Mouse (Mus musculus) spleen, adult 2 months (tissue): ENCODE data around the gene Tex22. TPM values are rescaled to one million over a fixed set of nuclear protein-coding genes. Genes with fewer than 3 reads are reported as not detected.

Experiments used
- DNase-seq, 2 experiments: peaks; one replicate each; pipeline versions ENCODE4 v3.0.0 to v3.0.0-alpha.2; 2012 to 2021; ENCODE audit warnings: low spot score in 2 of 2, low read depth in 1 of 2
- H3K27ac ChIP-seq: fragments of 200-500 bp; 2 replicates; pipeline ENCODE4 v1.5.1; 2012; ENCODE audit warnings: low read length, inconsistent platforms; ENCODE audit not compliant: insufficient read depth
- H3K27me3 ChIP-seq: fragments of 200-500 bp; 2 replicates; pipeline ENCODE4 v1.6.1; 2012; ENCODE audit warnings: mild to moderate bottlenecking, moderate library complexity, low read length, inconsistent platforms; ENCODE audit not compliant: control insufficient read depth, insufficient read depth
- H3K36me3 ChIP-seq: fragments of 200-500 bp; 2 replicates; pipeline ENCODE4 v1.6.1; 2012; ENCODE audit warnings: mild to moderate bottlenecking, low read length, inconsistent platforms; ENCODE audit not compliant: control insufficient read depth, insufficient read depth
- H3K4me1 ChIP-seq: fragments of 200-500 bp; 2 replicates; pipeline ENCODE4 v1.6.1; 2011; ENCODE audit warnings: inconsistent platforms; ENCODE audit not compliant: control insufficient read depth, insufficient read depth, insufficient read length
- H3K4me3 ChIP-seq: fragments of 200-500 bp; 2 replicates; pipeline ENCODE4 v1.5.1; 2011; ENCODE audit warnings: mild to moderate bottlenecking, inconsistent platforms; ENCODE audit not compliant: insufficient read depth, insufficient read length; ENCODE audit errors: extremely low read depth
- CTCF ChIP-seq: fragments of 200-500 bp; IDR thresholded peaks from 2 replicates; pipeline ENCODE4 v1.5.1; 2011; ENCODE audit warnings: mild to moderate bottlenecking, inconsistent platforms; ENCODE audit not compliant: insufficient read depth, insufficient read length, insufficient replicate concordance; ENCODE audit errors: extremely low read depth
- POLR2A ChIP-seq: fragments of 200-500 bp; IDR thresholded peaks from 2 replicates; pipeline ENCODE4 v1.6.1; 2011; ENCODE audit warnings: low read depth, low read length, inconsistent platforms
- WGBS: fragments of 180-500 bp; shearing (Covaris S2); methylation state at CpG from one replicate; pipeline ENCODE4 v1.1.7; 2018; 5-methylcytosine and 5-hydroxymethylcytosine counted together
- polyA plus RNA-seq: library from polyadenylated mRNA; depleted of rRNA; stranded (reverse); fragments of >200 nt; gene quantifications from 2 replicates; pipeline ENCODE4 v1.2.3, GENCODE M21; 2012

Gene Tex22
- polyA plus RNA-seq, 1 experiment: 0.48 TPM

DNA sequence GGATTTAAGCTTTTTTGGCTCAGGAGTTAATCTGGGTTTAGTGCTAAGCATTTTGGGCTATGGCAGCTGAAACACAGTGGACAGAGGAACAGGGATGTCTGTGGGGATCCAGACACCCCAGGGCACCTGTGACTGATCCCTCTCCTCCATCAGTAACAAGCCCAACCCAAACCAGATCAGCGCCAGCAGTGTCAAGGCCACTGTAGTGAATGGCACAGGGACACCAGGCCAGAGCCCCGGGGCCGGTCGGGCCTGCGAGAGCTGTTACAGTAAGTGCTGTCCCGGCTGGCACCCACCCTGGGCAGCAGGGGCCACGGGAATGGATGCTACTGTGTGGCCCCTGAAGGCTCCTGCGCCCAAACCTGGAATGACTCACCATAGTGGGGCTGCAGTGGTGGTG lies 56.4 kb downstream of the Tex22 start:
- H3K27me3 ChIP-seq: no peaks in the 10 kb centered on the region
- H3K4me1 ChIP-seq: no peaks in the 10 kb centered on the region
- no peak overlapping the region for H3K27ac ChIP-seq
- H3K36me3 ChIP-seq: peaks cover 58% of the 10 kb centered on the region
- H3K4me3 ChIP-seq: no peak overlapping the region
- TF ChIP-seq POLR2A (no peak), CTCF (no peak)
- 97% methylated on average over 8 of the region's 8 CpGs for WGBS
- DNase-seq: no peak

DNA sequence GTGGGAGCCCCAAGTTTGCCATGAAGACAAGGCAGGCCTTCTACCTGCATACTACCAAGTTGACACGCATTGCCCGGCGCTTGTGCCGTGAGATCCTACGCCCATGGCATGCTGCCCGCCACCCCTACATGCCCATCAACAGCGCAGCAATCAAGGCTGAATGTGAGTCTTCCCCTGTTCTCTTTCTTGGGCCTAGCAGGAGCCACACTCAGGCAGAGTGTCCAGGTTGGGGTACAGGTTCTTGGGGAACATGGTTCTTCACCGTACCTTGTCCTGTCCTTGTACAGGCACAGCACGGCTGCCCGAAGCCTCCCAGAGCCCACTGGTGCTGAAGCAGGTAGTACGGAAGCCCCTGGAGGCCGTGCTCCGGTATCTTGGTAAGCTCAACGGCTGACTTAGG lies 57.3 kb downstream of the Tex22 start:
- no peaks in the 10 kb centered on the region for H3K4me1 ChIP-seq
- 98% methylated on average over 14 of the region's 14 CpGs for WGBS
- DNase-seq: no peak
- H3K36me3 ChIP-seq: peaks cover 59% of the 10 kb centered on the region
- no peak overlapping the region for H3K27ac ChIP-seq
- H3K27me3 ChIP-seq: no peaks in the 10 kb centered on the region
- H3K4me3 ChIP-seq: no peak overlapping the region
- TF ChIP-seq POLR2A: no peak
- TF ChIP-seq CTCF: no peak

DNA sequence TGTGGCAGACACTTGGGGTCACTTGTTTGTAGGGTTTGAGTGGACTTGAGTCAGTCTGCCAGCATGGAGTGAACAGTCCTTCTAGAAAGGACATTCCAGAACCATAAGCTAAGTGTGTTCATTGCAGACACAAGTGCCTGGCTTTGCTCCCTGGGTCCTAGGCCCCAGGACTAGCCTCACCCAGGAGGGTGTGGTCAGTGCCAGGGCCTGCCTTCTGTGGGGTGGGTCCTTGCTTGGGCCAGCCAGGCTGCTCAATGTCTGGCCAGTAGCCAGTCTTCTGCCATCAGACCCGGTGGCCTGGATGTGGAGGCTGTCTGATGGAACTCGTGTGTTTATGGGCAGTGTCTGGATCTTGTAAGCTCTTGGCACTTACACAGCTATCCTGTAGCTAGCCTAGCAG lies 58.3 kb downstream of the Tex22 start:
- Histone ChIP-seq H3K36me3 (peaks cover 52% of the 10 kb centered on the region), H3K4me3 (no peak overlapping the region), H3K27ac (no peak overlapping the region), H3K27me3 (no peaks in the 10 kb centered on the region), H3K4me1 (no peaks in the 10 kb centered on the region)
- TF ChIP-seq POLR2A (no peak), CTCF (no peak)
- 84% methylated on average over 2 of the region's 2 CpGs for WGBS
- DNase-seq: no peak

DNA sequence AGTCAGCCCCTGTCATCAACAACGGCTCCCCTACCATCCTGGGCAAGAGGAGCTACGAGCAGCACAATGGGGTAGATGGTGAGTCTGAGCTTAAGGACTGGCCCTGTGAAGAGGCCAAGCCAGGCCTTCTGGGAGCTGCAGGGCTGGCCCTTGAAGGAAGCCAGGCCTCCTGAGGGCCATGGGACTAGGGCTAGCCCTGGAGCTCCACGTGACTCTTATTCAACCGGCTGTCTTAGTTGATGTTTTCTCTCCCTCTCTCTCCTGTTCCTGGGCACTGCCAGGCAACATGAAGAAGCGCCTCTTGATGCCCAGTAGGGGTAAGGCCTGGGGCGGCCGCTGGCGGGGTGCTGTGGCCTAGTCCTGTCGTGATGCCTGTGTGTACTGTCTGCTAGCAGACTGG lies 59.0 kb downstream of the Tex22 start:
- TF ChIP-seq CTCF (no peak), POLR2A (no peak)
- H3K4me3 ChIP-seq: no peak overlapping the region
- DNase-seq: no peak
- WGBS: 97% methylated on average over 9 of the region's 9 CpGs
- peaks cover 46% of the 10 kb centered on the region for H3K36me3 ChIP-seq
- H3K27me3 ChIP-seq: no peaks in the 10 kb centered on the region
- no peak overlapping the region for H3K27ac ChIP-seq
- no peaks in the 10 kb centered on the region for H3K4me1 ChIP-seq

DNA sequence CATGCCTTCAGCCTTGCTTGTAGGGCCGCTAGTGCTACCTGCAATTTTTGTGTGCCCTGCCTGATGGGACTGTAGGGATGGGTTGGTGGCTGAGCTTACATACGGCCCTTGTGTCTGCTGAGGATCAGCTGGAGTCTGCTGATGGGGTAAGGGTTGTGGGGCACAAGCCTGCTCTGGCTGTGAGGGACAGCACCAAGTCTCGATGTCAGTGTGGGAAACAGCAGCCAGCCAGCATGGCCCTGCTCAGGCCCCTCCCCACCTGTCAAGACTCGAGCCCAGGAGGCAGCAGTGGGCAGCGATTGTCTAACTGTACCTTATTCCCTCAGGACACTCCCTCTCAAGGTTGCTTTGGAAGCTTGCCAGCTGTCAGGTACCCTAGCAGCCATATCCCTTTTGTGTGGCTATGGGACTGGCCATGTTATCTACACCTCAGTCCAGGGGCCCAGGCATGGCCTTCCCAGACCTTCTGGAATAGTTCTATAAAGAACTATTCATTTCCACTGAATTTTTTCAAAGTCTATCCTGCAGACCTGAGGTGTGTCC lies 59.6 kb downstream of the Tex22 start:
- Histone ChIP-seq H3K36me3 (peaks cover 44% of the 10 kb centered on the region), H3K27ac (no peak overlapping the region), H3K4me3 (no peak overlapping the region), H3K4me1 (no peaks in the 10 kb centered on the region), H3K27me3 (no peaks in the 10 kb centered on the region)
- 92% methylated on average over 5 of the region's 5 CpGs for WGBS
- no peak for DNase-seq
- TF ChIP-seq POLR2A (no peak), CTCF (no peak)

DNA sequence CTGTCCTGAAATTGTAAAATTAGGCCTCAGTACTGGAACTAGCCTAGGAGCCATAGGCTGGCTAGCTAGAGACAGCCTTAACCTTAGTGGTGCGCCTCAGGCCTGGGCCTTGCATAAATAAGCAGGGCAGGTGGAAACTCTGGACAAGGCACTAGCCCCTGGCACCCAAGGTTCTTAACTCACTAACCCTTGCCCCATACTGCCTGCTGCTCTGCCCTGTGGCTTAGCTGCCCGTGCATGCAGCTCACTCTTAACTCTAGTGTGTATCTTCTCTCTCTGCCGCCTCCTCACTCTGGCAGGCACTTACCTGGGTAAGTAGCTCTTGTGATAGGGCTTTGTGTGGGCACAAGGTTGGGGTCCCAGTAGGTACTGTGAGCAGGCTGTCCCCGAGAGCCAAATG lies 60.2 kb downstream of the Tex22 start:
- no peak for DNase-seq
- peaks cover 44% of the 10 kb centered on the region for H3K36me3 ChIP-seq
- peaks cover 3% of the 10 kb centered on the region; the same call in 1 of the 2 replicates for H3K4me1 ChIP-seq
- WGBS: 95% methylated on average over 4 of the region's 4 CpGs
- no peaks in the 10 kb centered on the region for H3K27me3 ChIP-seq
- no peak overlapping the region for H3K27ac ChIP-seq
- no peak for TF ChIP-seq CTCF
- no peak for TF ChIP-seq POLR2A
- H3K4me3 ChIP-seq: no peak overlapping the region

DNA sequence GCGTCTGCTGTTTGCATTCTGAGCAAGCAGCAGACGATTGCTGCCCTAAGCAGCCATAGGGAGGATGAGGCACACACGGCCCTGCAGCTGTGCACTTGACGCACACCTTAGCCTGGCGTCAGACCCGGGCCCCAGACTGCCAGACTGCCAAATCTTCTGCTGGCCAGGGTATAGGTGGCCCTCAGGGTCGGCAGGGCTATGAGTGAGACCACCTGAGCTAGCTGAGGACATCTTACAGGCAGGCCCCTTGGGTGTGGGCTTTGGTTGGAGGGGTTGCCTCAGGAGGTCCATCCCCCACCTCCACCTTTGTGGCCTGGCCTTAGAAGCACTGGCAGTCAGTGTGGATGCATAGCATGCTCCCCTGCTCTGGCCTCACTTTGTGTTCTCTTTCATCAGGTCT lies 61.1 kb downstream of the Tex22 start:
- no peak for TF ChIP-seq POLR2A
- no peak for TF ChIP-seq CTCF
- 0 out of 2 replicates have a peak, but pooled peaks cover 3% of the 10 kb centered on the region for H3K27me3 ChIP-seq
- H3K4me1 ChIP-seq: peaks cover 9% of the 10 kb centered on the region; the same call in 1 of the 2 replicates
- DNase-seq: no peak
- H3K27ac ChIP-seq: no peak overlapping the region
- 92% methylated on average over 7 of the region's 7 CpGs for WGBS
- H3K36me3 ChIP-seq: peaks cover 41% of the 10 kb centered on the region
- no peak overlapping the region for H3K4me3 ChIP-seq
